Mouse (Mus musculus) urinary bladder, adult 18-20 months (tissue): ENCODE results near the gene Fscn3.
A peak's percentile ranks its signal among the peaks of the same experiment; 100 is the strongest.

Source experiments
- DNase-seq, 2 experiments: peaks; one replicate each; pipeline ENCODE4 v3.0.0; 2022; ENCODE audit warnings: low spot score in 2 of 2, mixed read lengths in 2 of 2

The Fscn3 gene

GRCm38 (mm10) chr6:28425019-28425418, 2.6 kb upstream of the Fscn3 start:
- DNase-seq: no peak

- DNase-seq: no peak
Measured at GRCm38 (mm10) chr6:28428290-28428689, 701 bp downstream of the Fscn3 start, which contains the start of gene Gcc1. Gene Gcc1, minus strand, starts transcription at chr6:28428390.

DNA sequence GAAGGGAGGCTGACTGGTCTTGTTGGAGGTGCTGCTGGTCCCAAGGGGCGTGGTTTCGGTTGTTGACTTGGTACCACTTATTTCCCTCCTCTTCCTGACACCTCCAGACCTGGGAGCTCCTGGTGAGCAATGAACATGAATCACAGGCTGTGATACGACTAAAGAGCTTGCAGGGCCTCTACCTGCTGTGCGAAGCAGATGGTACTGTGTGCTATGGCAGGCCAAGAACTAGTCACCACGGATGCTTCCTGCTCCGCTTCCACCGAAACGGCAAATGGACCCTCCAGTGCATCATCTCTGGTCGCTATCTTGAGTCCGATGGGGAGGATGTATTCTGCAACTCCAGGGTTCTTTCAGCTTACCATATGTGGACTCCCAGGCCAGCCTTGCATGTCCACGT, 2.3 kb downstream of the Fscn3 start:
- no peak for DNase-seq

DNA sequence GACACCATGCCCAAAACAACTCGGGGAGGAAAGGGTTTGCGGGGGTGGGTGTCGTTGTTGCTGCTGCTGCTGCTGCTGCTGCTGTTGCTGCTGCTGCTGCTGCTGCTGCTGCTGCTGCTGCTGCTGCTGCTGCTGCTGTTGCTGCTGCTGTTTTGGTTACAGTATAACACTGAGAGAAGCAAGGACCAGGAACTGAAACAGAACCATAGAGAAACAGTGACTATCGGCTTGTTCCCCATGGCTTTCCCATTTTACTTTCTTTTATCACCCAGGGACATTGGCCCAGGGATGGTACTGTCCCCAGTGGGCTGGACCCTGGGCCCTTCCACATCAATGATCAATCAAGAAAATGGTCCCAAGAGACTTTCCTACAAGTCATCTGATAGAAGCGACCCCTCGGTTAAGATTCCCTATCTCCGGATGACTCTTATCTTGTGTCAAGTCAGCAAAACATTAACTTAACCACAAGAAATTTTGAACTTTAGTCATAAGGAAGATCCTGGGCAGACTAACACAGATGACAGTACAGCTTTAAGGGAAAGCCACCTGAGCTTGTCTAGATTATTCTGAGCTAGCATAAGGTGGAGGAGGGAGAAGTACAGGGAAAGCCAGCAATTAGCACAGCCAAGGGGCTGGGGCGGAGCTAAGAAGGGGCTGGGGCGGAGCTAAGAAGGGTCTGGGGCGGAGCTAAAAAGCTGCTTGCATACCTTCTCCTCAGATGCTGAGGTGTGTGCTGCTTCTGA, 3.4 kb downstream of the Fscn3 start:
- DNase-seq: no peak

- no peak for DNase-seq
Measured at GRCm38 (mm10) chr6:28431538-28431855, 3.9 kb downstream of the Fscn3 start.

DNA sequence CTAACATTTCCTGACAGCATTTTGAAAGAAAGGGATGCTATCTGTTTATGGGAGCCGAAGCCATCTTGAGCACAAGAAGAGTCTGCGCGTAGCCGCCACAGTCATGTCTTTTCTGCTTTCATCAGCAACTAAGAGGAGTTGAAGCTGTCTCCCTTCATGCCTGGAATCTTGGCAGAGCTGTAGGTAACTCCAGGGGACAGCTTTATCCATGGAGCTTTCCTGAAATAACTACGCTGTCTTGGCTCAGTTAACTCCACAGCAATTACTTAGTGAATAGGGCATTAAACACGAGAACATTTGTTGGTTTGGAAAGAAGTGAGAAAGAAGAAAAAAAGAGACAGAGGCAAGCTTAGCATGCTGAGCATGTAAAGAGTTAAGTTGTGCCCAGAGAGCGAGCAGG, 20.3 kb downstream of the Fscn3 start:
- no peak for DNase-seq

- no peak for DNase-seq
Measured at GRCm38 (mm10) chr6:28449253-28449652, 21.7 kb downstream of the Fscn3 start, which contains the start of gene Pax4. Gene Pax4, minus strand, starts transcription at chr6:28449353.

GRCm38 (mm10) chr6:28450481-28450880, 22.9 kb downstream of the Fscn3 start:
- no peak for DNase-seq

DNA sequence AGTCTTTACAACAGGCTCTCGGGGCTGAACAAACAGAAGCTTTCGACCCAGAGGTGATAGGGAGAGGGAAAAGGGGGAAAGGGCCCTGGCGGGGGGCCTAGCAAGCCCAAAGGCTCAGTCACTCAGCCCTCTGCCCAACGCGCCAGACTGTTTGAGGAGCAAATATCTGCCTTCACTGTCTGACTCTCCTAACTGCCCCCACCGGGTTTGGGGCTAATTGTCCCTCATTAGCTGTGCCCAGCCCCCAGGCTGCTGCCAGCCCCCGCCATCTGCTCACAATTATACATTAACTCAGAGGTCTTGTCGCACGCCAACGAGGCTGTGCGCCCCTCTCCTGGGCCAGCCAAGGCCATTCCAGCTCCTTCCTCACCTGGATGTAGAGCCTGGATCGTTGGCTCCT, 23.4 kb downstream of the Fscn3 start:
- no peak for DNase-seq

- DNase-seq: no peak
Measured at GRCm38 (mm10) chr6:28459221-28459668, 31.7 kb downstream of the Fscn3 start.

DNA sequence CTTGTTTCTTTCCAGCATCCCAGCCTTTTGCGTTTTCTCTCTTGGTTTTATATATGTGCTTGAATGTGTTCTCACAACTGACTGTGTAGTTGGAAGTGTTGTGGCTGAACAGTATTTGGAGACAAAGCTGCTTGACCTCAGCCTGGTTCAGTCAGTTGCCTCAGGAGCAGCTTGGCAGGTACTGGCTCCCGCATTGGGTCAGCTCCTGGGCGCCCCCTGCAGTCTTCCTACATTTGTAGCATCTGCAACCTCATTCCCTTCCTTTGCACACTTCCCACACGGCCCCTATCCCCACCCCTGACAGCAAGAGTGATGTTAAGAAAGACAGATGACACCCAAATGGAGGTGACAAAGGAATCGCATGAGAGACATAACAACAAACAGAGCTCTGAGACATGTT, 32.9 kb downstream of the Fscn3 start:
- peak; percentile 28 to 50 for DNase-seq

DNA sequence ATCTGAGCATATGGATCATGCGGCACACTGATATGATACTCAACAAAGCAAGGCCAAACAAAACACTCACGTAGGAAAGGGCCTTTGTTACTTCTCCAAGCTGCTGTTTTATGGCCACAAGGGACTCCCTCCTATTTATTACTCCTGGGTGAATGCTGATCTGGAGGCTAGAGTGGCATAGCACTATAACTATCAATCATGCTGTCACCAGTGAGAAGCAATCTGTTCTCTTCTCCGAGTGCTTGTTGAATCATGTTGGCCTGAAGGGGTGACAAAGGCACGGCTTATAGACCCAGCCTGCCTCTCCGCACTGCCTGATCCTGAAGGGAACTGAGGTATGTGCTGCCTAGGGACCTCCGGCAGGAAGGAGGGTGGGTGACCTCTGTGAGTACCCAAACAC, 37.0 kb downstream of the Fscn3 start:
- no peak for DNase-seq

DNA sequence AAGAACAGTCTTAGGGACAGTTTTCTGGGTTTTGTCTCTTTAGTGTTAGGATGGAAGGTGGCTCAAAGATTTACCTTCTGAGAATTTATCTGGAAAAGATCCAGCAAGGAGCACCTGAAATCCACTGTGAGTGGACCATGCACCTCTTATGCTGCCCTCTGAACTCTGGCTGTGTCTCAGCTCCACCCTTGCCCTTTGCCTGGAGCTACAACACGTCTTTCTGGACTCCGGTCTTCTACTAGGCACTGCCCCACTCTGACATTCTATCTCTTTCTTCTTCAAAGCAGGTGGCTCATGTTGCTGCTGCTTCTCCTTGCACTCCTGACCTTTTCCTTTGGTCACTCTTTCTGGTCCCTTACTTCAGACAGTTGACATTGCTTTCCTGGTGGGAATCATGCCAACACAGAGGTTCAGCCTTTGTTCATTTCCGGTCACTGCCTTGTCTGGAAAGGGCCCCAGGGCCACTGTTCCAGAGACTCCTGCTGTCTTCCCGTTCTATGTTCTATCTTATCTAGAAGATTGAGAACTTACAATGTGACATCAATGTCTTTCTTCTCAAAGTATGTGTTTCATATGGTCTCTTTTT, 42.5 kb downstream of the Fscn3 start:
- DNase-seq: no peak

DNA sequence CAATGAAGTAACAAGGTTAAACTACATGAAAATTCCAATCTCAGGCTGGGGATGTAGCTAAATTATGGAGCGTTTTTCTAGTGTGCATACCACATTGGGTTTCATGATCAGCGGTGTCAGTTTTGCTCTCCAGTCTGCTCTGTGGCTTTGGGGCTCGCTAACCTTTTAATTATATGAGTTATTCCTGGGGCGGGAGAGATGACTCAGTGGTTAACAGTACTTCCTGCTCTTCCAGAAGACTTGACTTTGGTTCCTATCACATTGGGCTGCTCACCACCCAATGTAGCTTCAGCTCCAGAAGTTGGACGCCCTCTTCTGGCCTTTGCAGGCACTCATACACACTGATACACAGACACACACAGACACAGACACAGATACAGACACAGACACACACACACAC, 43.0 kb downstream of the Fscn3 start:
- no peak for DNase-seq

- no peak for DNase-seq
Measured at GRCm38 (mm10) chr6:28471284-28472035, 43.9 kb downstream of the Fscn3 start.

DNA sequence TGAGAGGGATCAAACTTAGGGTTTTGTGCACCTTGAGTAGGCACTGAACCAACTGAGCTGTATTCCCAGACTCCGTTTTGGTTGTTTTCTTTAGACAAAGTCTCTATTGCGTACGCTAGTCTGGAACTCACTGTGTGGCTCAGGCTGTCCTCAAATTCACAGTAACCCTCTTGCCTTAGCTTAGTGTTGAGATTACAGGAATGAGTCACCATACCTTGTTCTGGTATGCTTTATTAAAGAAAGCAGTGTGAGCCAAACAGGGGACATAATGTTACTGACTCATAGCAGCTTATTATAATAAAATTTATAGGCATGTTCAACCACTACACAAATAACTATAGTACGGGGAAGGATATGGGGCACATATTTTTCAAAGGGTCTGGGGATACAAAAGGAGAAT, 46.6 kb downstream of the Fscn3 start:
- no peak for DNase-seq

DNA sequence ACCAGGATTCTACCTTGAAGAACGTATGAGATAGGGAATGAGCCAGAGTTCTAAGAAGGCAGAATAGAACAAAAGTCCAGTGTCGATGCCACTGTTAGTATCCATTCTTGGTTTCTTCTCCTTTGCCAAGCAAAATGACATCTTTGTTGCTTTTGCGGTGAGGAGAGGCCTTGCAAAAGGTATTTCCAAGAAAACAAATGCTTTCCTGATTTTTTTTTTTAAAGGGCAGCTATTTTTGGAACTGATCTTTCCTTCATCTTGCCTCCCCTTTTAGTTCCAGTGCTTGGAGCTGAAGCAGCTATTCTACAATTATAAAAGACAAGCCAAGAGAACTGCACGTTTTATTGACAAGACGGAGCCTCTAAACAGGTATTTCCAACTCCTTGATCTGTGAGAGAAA, 47.2 kb downstream of the Fscn3 start, which contains the start of gene Snd1:
Snd1 (plus strand) TSS at position 301 of the 400 bp plus-strand sequence.
- no peak for DNase-seq

DNA sequence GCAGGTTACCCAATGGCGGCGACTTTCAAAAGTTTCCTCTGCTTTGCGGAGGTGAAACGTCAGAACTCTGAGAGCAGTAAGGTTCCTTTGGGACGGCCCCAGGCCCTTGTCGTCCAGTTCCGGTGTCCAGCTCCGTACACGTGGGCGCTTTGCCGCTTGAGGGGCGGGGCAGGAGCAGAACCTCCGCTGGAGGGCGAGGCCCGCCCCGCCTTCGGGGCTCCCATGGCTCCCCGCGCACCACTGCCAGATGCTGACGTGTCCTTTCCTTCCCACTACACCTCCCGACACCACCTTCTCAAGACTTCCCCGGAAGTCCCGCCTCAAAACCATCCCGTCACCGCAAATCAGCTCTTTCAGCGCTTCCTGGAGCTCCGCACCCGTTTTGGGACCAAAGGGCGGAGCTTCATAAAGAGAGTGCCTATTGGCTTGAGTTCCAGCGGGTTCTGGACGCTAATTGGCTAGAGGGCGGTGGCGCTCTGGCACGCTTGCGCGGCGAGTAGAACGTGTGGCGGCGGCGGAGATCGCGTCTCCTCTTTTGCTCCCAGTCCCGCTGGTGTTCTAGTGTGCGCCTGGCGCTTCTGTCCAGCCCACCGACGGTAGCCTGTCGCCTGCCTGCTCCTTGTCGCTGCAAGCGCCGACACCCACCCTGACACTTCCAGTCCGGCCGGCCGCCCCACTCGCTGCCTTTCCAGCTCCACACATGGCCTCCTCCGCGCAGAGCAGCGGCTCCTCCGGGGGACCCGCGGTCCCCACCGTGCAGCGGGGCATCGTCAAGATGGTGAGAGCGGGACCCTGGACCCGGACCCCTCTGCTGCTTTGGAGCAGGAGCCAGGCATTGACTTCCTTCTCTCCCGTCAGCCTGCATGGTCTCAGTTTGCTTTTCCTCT, 52.5 kb downstream of the Fscn3 start:
- DNase-seq: peak; percentile 87 to 99

GRCm38 (mm10) chr6:28480752-28481492, 53.3 kb downstream of the Fscn3 start:
- no peak for DNase-seq

DNA sequence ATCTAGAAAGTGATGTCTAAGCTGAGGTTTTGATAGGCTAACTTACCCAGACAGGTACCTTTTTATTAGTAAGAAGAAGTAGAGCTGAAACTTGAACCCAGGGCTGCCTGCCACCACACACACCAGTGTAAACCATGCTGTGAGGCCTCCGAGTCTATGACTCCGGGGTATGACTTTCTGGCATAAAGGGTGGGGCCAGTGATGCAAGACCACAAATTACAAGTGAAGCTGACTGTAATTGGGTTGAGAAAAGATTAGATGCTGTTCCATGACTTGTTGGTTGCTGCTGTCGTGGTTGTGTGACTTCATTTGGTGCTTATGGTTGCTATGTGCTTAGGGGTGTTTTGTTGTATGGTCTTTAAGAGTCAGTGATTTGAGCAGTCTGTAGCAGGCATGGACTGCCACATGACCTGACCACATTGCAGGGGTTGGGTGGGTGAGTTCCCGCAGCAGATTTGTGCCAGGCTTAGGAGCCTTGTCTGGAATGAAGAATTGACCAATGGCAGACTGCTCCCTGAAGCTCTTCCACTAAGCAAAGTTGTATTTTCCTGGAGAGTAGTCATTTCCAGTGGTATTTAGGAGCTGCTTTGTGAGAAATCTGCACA, 55.2 kb downstream of the Fscn3 start:
- no peak for DNase-seq

GRCm38 (mm10) chr6:28486008-28486407, 58.4 kb downstream of the Fscn3 start:
- no peak for DNase-seq
